ENCODE assay signal across 8 mouse cellular contexts in the genomic region with DNA sequence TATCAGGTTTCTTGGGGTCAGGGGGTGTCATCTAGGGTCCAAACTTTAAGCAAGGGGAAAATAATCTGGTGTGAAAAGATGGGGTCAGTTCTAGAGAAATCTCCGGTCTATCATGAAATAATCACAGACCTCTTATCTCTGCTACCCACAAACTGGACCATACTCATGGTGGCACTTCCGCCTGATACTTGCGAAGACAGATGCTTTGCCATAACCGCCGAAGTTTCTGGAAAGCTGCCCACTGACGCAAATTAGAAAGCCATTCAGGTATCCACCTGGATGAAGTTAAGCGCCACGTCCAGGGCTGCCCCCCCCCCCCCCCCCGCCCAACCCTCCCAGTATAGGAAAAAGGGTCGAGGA. TPM values are rescaled to one million over a fixed set of nuclear protein-coding genes. Genes with fewer than 3 reads are reported as not detected.
DNase-seq lines count a peak whose midpoint lies in the region; ATAC-seq and TF ChIP-seq lines count a peak whose summit lies in the region.

No protein-coding gene starts in this region.

- H3K9ac ChIP-seq in hindbrain, postnatal 0 days (replicated peaks; ENCODE audit: low read length): peak overlapping the region; percentile 93
- H3K9ac ChIP-seq in midbrain, embryonic 15.5 days: peak overlapping the region; percentile 96

- peak overlapping the region; percentile 100 for H3K4me3 ChIP-seq in testis, adult 2 months (ENCODE audit: control insufficient read depth, low read depth, low read length)
- peak overlapping the region; percentile 94 for H3K4me3 ChIP-seq in hindbrain, postnatal 0 days (ENCODE audit: low read length)
- H3K4me3 ChIP-seq in midbrain, embryonic 15.5 days: peak overlapping the region; percentile 96

- no peaks in the 10 kb centered on the region for H3K9me3 ChIP-seq in hindbrain, postnatal 0 days (ENCODE audit: low read length)
- no peaks in the 10 kb centered on the region for H3K9me3 ChIP-seq in midbrain, embryonic 15.5 days

- H3K36me3 ChIP-seq in testis, adult 2 months (ENCODE audit: control insufficient read depth, insufficient read depth, low read length): no peaks in the 10 kb centered on the region
- no peaks in the 10 kb centered on the region for H3K36me3 ChIP-seq in hindbrain, postnatal 0 days (ENCODE audit: insufficient read depth, low read length)
- no peaks in the 10 kb centered on the region for H3K36me3 ChIP-seq in midbrain, embryonic 15.5 days (replicated peaks)

- WGBS in hindbrain, postnatal 0 days: 5% methylated on average over 9 of the region's 10 CpGs
- 9% methylated on average over 8 of the region's 10 CpGs for WGBS in midbrain, embryonic 15.5 days

- no peak for TF ChIP-seq POLR2A in testis, adult 2 months (IDR thresholded peaks at IDR 0.05; ENCODE audit: control insufficient read depth, low read depth, low read length)

- peaks cover 3% of the 10 kb centered on the region for H3K4me1 ChIP-seq in testis, adult 2 months (ENCODE audit: control insufficient read depth, insufficient read depth, low read length)
- H3K4me1 ChIP-seq in hindbrain, postnatal 0 days (ENCODE audit: insufficient read depth, low read length): peaks cover 11% of the 10 kb centered on the region
- H3K4me1 ChIP-seq in midbrain, embryonic 15.5 days: peaks cover 35% of the 10 kb centered on the region

- intact Hi-C loops in gastrocnemius, postnatal 36 days (cut with DNase I): loop anchor here (2.0 kb wide), 1 partner anchor 28 kb away; the partner anchor contains the start of gene Exd2

- H3K4me2 ChIP-seq in hindbrain, postnatal 0 days (ENCODE audit: low read depth, low read length): peak overlapping the region; percentile 74
- H3K4me2 ChIP-seq in midbrain, embryonic 15.5 days: peak overlapping the region; percentile 73

- no peak for TF ChIP-seq CTCF in testis, adult 2 months (IDR thresholded peaks at IDR 0.05; ENCODE audit: control insufficient read depth, insufficient read depth, insufficient replicate concordance, low read depth, low read length)
- no peak for TF ChIP-seq CTCF in hindbrain, postnatal 0 days (IDR thresholded peaks at IDR 0.05; ENCODE audit: low read depth)

- DNase-seq in gastrocnemius, postnatal 25 days: peak; percentile 6
- DNase-seq in gastrocnemius, postnatal 36 days: no peak
- DNase-seq in testis, postnatal 10 days (ENCODE audit: low spot score): no peak
- no peak for DNase-seq in hindbrain, postnatal 0 days (ENCODE audit: low spot score)
- no peak for DNase-seq in adrenal gland, adult 2 months
- no peak for DNase-seq in kidney, postnatal 25 days

- H3K27me3 ChIP-seq in testis, adult 2 months (ENCODE audit: control insufficient read depth, insufficient read depth, low read length): no peaks in the 10 kb centered on the region
- no peaks in the 10 kb centered on the region for H3K27me3 ChIP-seq in hindbrain, postnatal 0 days (ENCODE audit: insufficient read depth, low read length)
- H3K27me3 ChIP-seq in midbrain, embryonic 15.5 days (replicated peaks): no peaks in the 10 kb centered on the region

- H3K27ac ChIP-seq in testis, adult 2 months (ENCODE audit: control insufficient read depth, insufficient read depth, low read depth, low read length): no peak overlapping the region
- peak overlapping the region; percentile 98 for H3K27ac ChIP-seq in hindbrain, postnatal 0 days
- peak overlapping the region; percentile 96 for H3K27ac ChIP-seq in midbrain, embryonic 15.5 days

- no peak for ATAC-seq in hindbrain, postnatal 0 days
- ATAC-seq in midbrain, embryonic 15.5 days (replicated peaks): no peak

RNA-seq across cellular contexts. Expression of gene Dcaf5, which starts 1.8 kb away (rescaled TPM):
- total RNA-seq in gastrocnemius, postnatal 25 days (2021): 10 to 100 TPM; 30.5 to 30.6 TPM
- total RNA-seq in gastrocnemius, postnatal 36 days (2021): 10 to 100 TPM; 35.2 to 36.6 TPM
- polyA plus RNA-seq in testis, adult 2 months (2012; rRNA removed): 97.1 and 102 TPM in 2 replicates
- 53.0 and 55.5 TPM in 2 replicates for total RNA-seq in hindbrain, postnatal 0 days (2014; rRNA removed)
- 18.6 and 19.6 TPM in 2 replicates for polyA plus RNA-seq in hindbrain, postnatal 0 days (2015; fragmentation: Nextera tagmentation; extraction: Ambion mirVana)
- polyA plus RNA-seq in midbrain, embryonic 15.5 days (2015; fragmentation: Nextera tagmentation; extraction: Ambion mirVana): 25.5 and 26.6 TPM in 2 replicates
- total RNA-seq in adrenal gland, adult 2 months (2021): 10 to 100 TPM; 29.0 to 32.5 TPM
- 19.6 and 20.7 TPM in 2 replicates for polyA plus RNA-seq in adrenal gland, adult 2 months (2012; rRNA removed)

RNA-seq across cellular contexts. Expression of gene Exd2, which starts 28.3 kb away (rescaled TPM):
- 10 to 100 TPM; 34.1 to 39.5 TPM for total RNA-seq in gastrocnemius, postnatal 25 days (2021)
- 10 to 100 TPM; 33.5 to 34.2 TPM for total RNA-seq in gastrocnemius, postnatal 36 days (2021)
- 19.0 and 24.2 TPM in 2 replicates for polyA plus RNA-seq in testis, adult 2 months (2012; rRNA removed)
- 25.2 and 30.6 TPM in 2 replicates for total RNA-seq in hindbrain, postnatal 0 days (2014; rRNA removed)
- 26.3 and 29.9 TPM in 2 replicates for polyA plus RNA-seq in hindbrain, postnatal 0 days (2015; fragmentation: Nextera tagmentation; extraction: Ambion mirVana)
- polyA plus RNA-seq in midbrain, embryonic 15.5 days (2015; fragmentation: Nextera tagmentation; extraction: Ambion mirVana): 59.6 and 69.7 TPM in 2 replicates
- total RNA-seq in adrenal gland, adult 2 months (2021): 10 to 100 TPM; 16.3 to 20.5 TPM
- 7.1 and 7.8 TPM in 2 replicates for polyA plus RNA-seq in adrenal gland, adult 2 months (2012; rRNA removed)
